Mouse (Mus musculus): ENCODE data around the gene Mcrip2.

DNA sequence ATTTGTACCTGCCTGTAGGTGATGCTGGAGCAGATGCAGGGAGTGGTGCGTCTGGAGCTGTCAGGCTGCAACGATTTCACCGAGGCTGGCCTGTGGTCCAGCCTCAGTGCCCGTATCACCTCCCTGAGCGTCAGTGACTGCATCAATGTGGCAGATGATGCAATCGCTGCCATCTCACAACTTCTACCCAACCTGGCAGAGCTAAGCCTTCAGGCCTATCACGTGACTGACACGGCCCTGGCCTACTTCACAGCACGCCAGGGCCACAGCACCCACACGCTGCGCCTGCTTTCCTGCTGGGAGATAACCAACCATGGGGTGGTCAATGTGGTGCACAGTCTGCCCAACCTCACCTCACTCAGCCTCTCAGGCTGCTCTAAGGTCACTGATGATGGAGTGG is 50.9 kb downstream of the Mcrip2 start:
- TF ChIP-seq POLR2A (IDR thresholded peaks at IDR 0.05; ENCODE audit: borderline replicate concordance, control insufficient read depth, low read depth, low read length) (no peak), CTCF (IDR thresholded peaks at IDR 0.05; ENCODE audit: control insufficient read depth, insufficient read depth, low read length) (no peak)
